Mouse (Mus musculus): ENCODE measurements around the gene Ankfy1. TPM values are rescaled to one million over a fixed set of nuclear protein-coding genes. Genes with fewer than 3 reads are reported as not detected.
"Not testable (repeated sequence)": the region's sequence is repeated elsewhere in the genome, so short reads cannot be mapped to it uniquely, and the experiment has no call there.

The Ankfy1 gene
- polyA plus RNA-seq, 1 experiment: 29.9 TPM

- DNase-seq (ENCODE audit: extremely low spot score in 1 of 2, low spot score in 1 of 2): peak; percentile 38 to 79
Measured at GRCm38 (mm10) chr11:72712721-72713120, 22.9 kb downstream of the Ankfy1 start.

GRCm38 (mm10) chr11:72718161-72718560 is 28.4 kb downstream of the Ankfy1 start:
- no peak for DNase-seq (ENCODE audit: extremely low spot score in 1 of 2, low spot score in 1 of 2)

DNA sequence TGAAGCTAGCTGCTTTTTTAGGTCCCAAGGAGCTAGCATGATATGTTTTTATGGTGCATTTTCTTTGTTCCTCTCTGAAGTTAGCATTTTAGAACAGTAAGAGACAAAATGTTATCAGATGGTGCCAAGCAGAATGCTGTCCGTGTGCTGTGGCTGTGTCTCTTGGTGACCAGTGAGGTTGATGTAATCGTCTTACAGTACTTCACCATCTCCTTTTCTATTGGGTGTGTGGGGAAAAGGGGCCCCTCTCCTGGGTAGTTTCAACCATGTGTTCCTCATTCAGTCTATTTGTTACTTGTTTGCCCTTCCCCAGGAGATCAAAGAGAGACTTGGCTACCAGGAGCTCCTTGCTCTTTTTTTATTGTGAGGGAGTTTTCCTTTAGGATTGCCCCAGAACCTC is 33.4 kb downstream of the Ankfy1 start:
- DNase-seq (ENCODE audit: extremely low spot score in 1 of 2, low spot score in 1 of 2): no peak

DNA sequence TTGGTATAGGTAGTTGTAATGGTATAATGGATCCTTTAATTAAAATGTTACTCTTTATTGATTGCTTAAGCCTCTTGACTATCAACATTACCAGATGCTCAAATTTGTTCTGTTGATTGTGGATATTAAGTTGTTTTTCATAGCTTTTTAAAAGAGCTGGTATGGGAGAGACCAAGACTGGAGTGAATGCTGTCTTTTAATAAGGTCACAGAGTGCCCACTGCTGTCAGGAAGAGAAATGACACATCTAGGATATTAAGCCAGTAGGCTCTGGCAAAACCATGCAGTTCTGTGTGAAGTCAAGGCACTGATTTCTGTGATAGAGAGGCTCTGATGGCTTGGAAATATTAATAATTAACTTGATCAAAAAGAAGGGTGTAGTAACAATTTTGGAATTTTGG is 34.1 kb downstream of the Ankfy1 start:
- no peak for DNase-seq (ENCODE audit: extremely low spot score in 1 of 2, low spot score in 1 of 2)

- DNase-seq (ENCODE audit: extremely low spot score in 1 of 2, low spot score in 1 of 2): no peak
Measured at GRCm38 (mm10) chr11:72726023-72726422, 36.2 kb downstream of the Ankfy1 start.

DNA sequence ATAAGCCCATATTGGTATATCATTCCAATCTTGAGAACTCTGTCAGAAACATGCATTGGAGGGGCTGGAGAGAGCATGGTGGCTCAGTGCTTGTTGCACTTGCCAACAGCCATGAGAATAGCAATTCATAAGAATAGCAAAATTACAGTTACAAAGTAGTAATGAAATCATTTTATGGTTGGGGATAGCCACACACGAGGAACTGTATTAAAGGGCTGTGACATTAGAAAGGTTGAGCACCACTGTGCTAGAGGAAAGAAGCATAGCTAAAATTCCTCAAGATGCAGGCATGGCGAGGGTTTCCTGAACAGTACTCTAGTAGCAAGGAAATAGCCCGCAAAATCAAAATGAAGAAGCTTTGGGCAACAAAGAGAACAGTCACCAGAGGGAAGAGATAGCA is 43.9 kb downstream of the Ankfy1 start:
- no peak for DNase-seq (ENCODE audit: extremely low spot score in 1 of 2, low spot score in 1 of 2)

DNA sequence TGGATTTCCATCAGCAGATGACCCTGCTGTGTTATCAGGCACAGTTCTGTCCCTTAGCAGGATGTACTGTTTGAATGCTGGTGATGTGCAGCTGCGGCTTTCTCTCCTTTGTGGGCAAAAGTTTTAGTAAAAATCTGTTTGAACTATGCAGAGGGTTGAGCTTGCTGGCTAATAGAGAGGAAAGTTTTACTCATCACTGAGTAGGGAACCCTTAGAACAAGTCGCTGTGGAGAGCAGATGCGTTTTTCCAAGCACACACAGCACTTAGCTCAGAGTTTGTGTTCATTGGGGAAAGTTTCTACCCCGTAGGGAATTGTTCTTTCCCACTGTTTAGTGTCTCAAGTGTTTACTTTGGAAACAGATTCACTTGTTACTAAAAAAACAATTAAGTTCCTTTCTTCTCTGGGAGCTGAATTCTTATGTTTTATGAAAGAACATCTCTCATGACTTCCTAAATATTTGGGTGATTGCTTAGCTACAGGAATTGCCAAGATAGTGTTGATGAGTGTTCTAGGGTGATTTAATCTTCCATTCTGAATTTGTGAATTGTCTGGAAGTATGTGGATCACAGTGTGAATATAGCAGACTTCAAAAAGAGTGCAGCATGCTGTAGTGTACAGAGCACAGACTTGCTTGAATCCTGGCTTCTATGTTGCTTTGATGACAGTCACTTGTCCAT is 45.2 kb downstream of the Ankfy1 start:
- DNase-seq (ENCODE audit: extremely low spot score in 1 of 2, low spot score in 1 of 2): no peak

GRCm38 (mm10) chr11:72735519-72735860 is 45.7 kb downstream of the Ankfy1 start:
- no peak for DNase-seq (ENCODE audit: extremely low spot score in 1 of 2, low spot score in 1 of 2)

DNA sequence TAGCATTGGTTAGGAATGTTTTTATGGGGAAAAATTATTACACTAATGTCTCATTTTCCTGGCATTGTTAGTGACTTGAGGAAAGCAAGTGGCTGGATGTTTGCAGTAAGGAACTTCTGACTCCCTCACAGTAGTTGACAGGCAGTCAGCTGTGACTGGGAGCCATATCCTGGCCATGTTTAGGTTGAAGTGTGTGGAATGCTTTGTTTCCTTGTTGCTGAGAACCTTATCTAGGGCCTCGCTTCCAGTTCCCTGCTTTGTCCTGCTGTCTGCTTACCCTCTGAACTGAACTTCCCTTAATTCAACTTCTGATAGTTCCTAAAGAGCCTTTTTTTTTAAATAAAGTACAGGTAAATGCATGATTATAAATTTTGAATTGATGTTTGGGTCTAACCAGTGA is 46.5 kb downstream of the Ankfy1 start:
- no peak for DNase-seq (ENCODE audit: extremely low spot score in 1 of 2, low spot score in 1 of 2)

- DNase-seq (ENCODE audit: extremely low spot score in 1 of 2, low spot score in 1 of 2): not testable (repeated sequence)
Measured at GRCm38 (mm10) chr11:72737517-72737916, 47.7 kb downstream of the Ankfy1 start.

- peak in 1 of 2 experiments; percentile 47 for DNase-seq (ENCODE audit: extremely low spot score in 1 of 2, low spot score in 1 of 2)
Measured at GRCm38 (mm10) chr11:72739048-72739447, 49.2 kb downstream of the Ankfy1 start.

DNA sequence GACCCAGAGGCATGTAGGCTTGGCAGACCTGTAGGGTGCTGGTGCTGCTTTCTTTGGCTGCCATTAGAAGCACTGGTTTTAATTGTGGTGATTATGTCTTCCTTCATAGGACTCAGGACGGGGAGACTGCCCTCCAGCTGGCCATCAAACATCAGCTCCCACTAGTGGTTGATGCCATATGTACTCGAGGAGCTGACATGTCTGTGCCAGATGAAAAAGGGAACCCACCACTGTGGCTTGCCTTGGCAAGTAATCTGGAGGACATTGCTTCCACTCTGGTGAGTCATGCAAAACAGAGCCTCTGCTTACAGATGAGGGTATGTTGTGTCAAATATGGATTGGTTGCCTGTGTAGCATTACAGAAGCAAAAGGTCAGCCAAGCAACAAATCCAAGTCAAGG is 62.1 kb downstream of the Ankfy1 start:
- DNase-seq (ENCODE audit: extremely low spot score in 1 of 2, low spot score in 1 of 2): no peak

- no peak for DNase-seq (ENCODE audit: extremely low spot score in 1 of 2, low spot score in 1 of 2)
Measured at GRCm38 (mm10) chr11:72758316-72758715, 68.5 kb downstream of the Ankfy1 start.

GRCm38 (mm10) chr11:72759581-72759980 is 69.8 kb downstream of the Ankfy1 start:
- DNase-seq (ENCODE audit: extremely low spot score in 1 of 2, low spot score in 1 of 2): no peak

DNA sequence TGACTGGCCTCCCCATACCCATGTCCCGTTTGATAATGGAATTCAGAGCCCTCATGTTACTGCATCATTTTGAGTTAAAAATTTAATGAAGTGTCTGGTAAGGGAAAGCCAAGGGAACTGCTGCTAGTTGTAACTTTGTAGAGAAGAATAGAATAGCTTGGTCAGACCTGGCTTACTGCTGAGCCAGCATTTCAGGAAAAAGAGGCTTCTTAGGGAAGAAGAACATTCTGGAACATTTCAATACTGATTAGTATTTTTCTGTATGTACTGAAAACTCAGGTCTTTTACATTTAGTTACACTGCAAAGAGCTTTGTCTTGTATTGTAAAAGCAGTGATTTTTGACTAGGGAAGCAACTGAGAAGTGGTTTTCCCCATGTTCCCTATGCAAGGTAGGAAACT is 71.0 kb downstream of the Ankfy1 start:
- DNase-seq (ENCODE audit: extremely low spot score in 1 of 2, low spot score in 1 of 2): no peak

DNA sequence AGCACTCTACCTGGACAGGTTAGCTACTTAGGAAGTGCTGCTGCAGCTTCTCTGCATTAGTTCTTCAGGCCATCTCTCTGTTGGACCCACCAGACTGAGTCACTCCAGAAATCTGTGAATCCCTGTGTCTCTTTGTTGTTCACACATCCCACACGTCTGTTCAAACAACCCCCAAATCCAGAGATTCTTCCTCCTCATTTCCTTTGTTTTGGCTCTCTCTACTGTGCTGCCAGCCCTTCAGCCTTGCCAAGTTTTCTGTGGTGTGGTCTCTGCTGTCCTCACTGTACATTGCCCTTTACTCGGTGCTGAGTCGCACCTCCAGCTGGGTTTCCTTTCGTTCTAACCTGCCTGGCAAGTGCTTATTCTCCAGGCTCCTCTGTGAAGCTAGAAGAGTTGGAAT is 74.5 kb downstream of the Ankfy1 start:
- DNase-seq (ENCODE audit: extremely low spot score in 1 of 2, low spot score in 1 of 2): peak in 1 of 2 experiments; percentile 64

DNA sequence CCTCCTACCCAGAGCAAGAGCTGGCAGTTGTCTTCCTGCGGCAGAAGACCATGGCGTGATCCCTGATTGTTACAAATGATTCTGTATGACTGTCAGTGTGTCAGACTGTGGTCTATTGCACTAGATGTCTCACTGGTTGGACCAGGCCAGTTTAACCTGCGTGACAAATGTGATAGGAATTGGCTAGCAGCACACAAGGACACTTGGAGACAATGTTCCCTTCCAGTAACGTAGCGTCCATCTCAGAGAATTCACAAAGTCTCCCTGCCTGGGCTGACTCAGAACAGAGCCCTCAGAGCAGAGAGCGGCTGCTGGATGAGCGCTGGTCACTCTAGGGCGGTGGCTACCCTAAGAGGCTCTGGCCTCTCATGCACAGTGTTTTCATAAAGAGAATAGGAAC is 77.9 kb downstream of the Ankfy1 start:
- no peak for DNase-seq (ENCODE audit: extremely low spot score in 1 of 2, low spot score in 1 of 2)

GRCm38 (mm10) chr11:72769061-72769460 is 79.3 kb downstream of the Ankfy1 start:
- DNase-seq (ENCODE audit: extremely low spot score in 1 of 2, low spot score in 1 of 2): peak in 1 of 2 experiments; percentile 33

DNA sequence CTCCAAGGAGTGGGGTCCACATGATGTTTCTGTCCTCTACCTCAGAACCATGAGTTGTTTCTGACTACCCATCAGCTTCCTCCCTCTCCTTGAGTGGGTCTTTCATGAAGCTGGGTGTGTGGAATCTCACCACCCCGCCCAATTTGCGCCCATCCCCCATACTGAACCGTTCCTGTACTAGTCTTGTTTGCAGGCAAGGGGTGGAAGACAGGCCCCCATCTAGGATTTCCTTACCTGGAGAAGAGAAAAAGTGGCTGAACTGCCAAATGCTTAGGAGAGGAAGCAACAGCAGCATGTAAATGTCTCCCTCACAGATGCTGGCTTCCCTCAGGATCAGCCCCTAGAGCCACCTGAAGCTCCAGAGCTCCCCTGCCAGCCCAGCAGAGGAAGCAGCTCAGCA is 80.5 kb downstream of the Ankfy1 start:
- DNase-seq (ENCODE audit: extremely low spot score in 1 of 2, low spot score in 1 of 2): no peak

- DNase-seq (ENCODE audit: extremely low spot score in 1 of 2, low spot score in 1 of 2): no peak
Measured at GRCm38 (mm10) chr11:72770816-72771215, 81.0 kb downstream of the Ankfy1 start.

DNA sequence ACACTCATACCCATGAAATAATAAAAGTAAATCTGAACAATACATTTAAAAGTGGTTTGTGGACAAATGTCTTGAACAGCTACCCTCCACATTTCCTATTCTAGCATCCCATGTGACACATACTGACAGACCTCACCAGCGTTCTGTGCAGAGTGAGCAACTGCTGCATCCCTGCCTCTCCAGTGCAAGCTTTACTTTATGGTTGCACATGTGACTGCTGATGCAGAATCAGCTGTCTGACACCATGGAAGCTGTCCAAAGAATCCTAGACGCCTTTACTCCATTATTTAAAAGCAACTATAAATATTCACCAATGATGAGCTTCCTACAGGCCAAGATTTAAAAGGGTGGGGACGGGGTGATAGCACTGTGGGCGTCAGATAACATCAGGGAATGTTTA is 81.7 kb downstream of the Ankfy1 start:
- DNase-seq (ENCODE audit: extremely low spot score in 1 of 2, low spot score in 1 of 2): peak in 1 of 2 experiments; percentile 15

- DNase-seq (ENCODE audit: extremely low spot score in 1 of 2, low spot score in 1 of 2): not testable (repeated sequence)
Measured at GRCm38 (mm10) chr11:72772611-72773010, 82.8 kb downstream of the Ankfy1 start.

DNA sequence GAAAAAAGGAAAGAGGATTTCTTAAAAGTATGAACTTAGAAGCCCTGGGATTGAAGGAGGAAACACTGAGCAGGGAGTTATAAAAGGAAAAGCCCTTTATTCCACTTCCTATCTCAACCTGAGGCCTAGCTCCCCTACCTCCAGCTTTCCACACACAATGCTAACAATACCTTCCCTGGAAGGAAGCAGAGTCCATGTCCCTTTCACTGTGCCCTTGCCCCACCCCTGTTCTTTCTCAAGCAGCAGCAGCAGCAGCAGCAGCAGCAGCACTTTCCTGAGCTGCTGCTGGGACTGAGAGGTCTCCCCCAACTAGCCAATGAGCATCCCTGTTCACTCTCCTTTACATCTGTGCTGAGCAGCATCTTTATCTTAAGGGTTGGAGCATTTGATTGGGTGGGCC is 89.2 kb downstream of the Ankfy1 start:
- DNase-seq (ENCODE audit: extremely low spot score in 1 of 2, low spot score in 1 of 2): no peak
